Mouse (Mus musculus): Measurements from ENCODE around the gene Olfr828. TPM values are rescaled to one million over a fixed set of nuclear protein-coding genes. Genes with fewer than 3 reads are reported as not detected.
A peak's percentile ranks its signal among the peaks of the same experiment; 100 is the strongest.

Olfr828 gene
- polyA plus RNA-seq (2016; fragmentation: Nextera tagmentation; extraction: Ambion mirVana) = not detected in 2 replicates

DNA sequence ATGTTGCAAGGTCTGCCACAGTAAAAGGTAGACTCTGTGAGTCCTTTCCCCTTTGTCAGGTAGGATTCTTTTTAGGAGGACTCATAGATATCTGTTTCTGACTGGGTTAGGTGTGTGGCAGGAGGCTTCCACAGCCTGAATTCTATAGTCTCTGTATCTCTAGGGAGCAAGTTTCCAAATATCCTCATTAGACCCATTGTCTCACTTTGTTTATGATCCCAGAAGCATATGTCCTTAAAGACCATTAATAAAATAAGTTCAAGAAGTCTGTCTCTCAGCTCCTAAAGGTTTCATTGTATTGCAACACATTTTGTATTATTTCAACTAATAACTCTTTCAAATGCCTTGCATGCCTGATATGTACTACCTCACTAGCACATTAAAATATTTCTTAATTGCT, at the start of gene Olfr828:
Gene Olfr828, minus strand, starts transcription at position 101 of the 400 bp plus-strand sequence.
- H3K4me1 ChIP-seq (replicated peaks) = no peaks in the 10 kb centered on the region
- no peaks in the 10 kb centered on the region for H3K27me3 ChIP-seq (ENCODE audit: insufficient read depth, poor library complexity, severe bottlenecking)
- H3K27ac ChIP-seq = no peak within 1 kb of the TSS
- no peak within 1 kb of the TSS for H3K4me3 ChIP-seq
- DNase-seq (ENCODE audit: low spot score) = no peak
- no peaks in the 10 kb centered on the region for H3K36me3 ChIP-seq
- H3K9me3 ChIP-seq = no peaks in the 10 kb centered on the region

DNA sequence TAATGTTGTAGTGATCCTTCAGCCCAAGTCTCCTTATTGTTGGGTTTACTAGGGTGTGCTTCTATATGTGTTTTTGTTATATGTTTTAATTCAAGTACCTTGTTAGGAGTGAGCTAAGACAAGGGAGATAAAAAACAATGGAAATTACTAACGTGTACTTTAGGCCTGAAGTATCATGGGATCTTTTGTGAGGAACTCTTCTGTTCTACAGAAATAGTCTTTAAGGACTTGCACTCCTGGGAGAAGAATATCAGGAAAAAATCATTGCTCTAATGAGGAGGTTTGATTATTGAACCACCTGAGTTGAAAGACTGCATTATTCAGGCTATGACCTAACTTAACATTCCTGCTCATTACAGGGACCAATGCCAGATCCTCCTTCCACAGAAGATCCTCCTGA, 35.3 kb upstream of the Olfr828 start, which contains the start of gene Olfr829:
Gene Olfr829, plus strand, starts transcription at position 301 of the 400 bp plus-strand sequence.
- Histone ChIP-seq H3K4me3 (no peak within 1 kb of the TSS), H3K36me3 (no peaks in the 10 kb centered on the region), H3K27me3 (ENCODE audit: insufficient read depth, poor library complexity, severe bottlenecking) (no peaks in the 10 kb centered on the region), H3K9me3 (0 out of 2 replicates have a peak, but pooled peaks cover 5% of the 10 kb centered on the region), H3K27ac (no peak within 1 kb of the TSS), H3K4me1 (replicated peaks) (no peaks in the 10 kb centered on the region)
- no peak for DNase-seq (ENCODE audit: low spot score)
- WGBS = 78% methylated on average over 1 of the region's 1 CpGs

GRCm38 (mm10) chr9:18785316-18785715, 34.0 kb downstream of the Olfr828 start:
- Histone ChIP-seq H3K9me3 (no peaks in the 10 kb centered on the region), H3K36me3 (no peaks in the 10 kb centered on the region), H3K4me3 (no peak overlapping the region), H3K4me1 (replicated peaks) (no peaks in the 10 kb centered on the region), H3K27me3 (ENCODE audit: insufficient read depth, poor library complexity, severe bottlenecking) (no peaks in the 10 kb centered on the region), H3K27ac (no peak overlapping the region)
- WGBS = 57% methylated on average over 7 of the region's 7 CpGs
- DNase-seq (ENCODE audit: low spot score) = no peak

- H3K36me3 ChIP-seq = no peaks in the 10 kb centered on the region
- WGBS = 64% methylated on average over 24 of the region's 24 CpGs
- no peaks in the 10 kb centered on the region for H3K27me3 ChIP-seq (ENCODE audit: insufficient read depth, poor library complexity, severe bottlenecking)
- peaks cover 10% of the 10 kb centered on the region for H3K9me3 ChIP-seq
- DNase-seq (ENCODE audit: low spot score) = peak; percentile 16
- H3K4me1 ChIP-seq (replicated peaks) = 0 out of 2 replicates have a peak, but pooled peaks cover 4% of the 10 kb centered on the region
- peak overlapping the region; percentile 50; the same call in 1 of the 2 replicates for H3K27ac ChIP-seq
- H3K4me3 ChIP-seq = peak overlapping the region; percentile 28; the same call in 1 of the 2 replicates
Measured at GRCm38 (mm10) chr9:18779476-18779875, 39.9 kb downstream of the Olfr828 start.

GRCm38 (mm10) chr9:18778981-18779380, 40.3 kb downstream of the Olfr828 start:
- peaks cover 10% of the 10 kb centered on the region for H3K9me3 ChIP-seq
- no peak overlapping the region for H3K4me3 ChIP-seq
- WGBS = 74% methylated on average over 1 of the region's 1 CpGs
- 0 out of 2 replicates have a peak, but pooled peaks cover 4% of the 10 kb centered on the region for H3K4me1 ChIP-seq (replicated peaks)
- no peaks in the 10 kb centered on the region for H3K27me3 ChIP-seq (ENCODE audit: insufficient read depth, poor library complexity, severe bottlenecking)
- H3K36me3 ChIP-seq = no peaks in the 10 kb centered on the region
- no peak overlapping the region for H3K27ac ChIP-seq
- no peak for DNase-seq (ENCODE audit: low spot score)

Other genes with a start within 250 kb of the Olfr828 start
- not detected in 2 replicates for gene Muc16, start 145.0 kb downstream of the Olfr828 start, polyA plus RNA-seq (2016; fragmentation: Nextera tagmentation; extraction: Ambion mirVana)
- not detected in 2 replicates for gene Olfr24, start 55.5 kb downstream of the Olfr828 start, polyA plus RNA-seq (2016; fragmentation: Nextera tagmentation; extraction: Ambion mirVana)
- not detected in 2 replicates for gene Olfr829, start 35.4 kb upstream of the Olfr828 start, polyA plus RNA-seq (2016; fragmentation: Nextera tagmentation; extraction: Ambion mirVana)
- not detected in 2 replicates for gene Olfr830, start 55.2 kb upstream of the Olfr828 start, polyA plus RNA-seq (2016; fragmentation: Nextera tagmentation; extraction: Ambion mirVana)
- not detected in 2 replicates for gene Olfr832, start 117.6 kb upstream of the Olfr828 start, polyA plus RNA-seq (2016; fragmentation: Nextera tagmentation; extraction: Ambion mirVana)
- not detected in 2 replicates for gene Olfr834, start 168.5 kb upstream of the Olfr828 start, polyA plus RNA-seq (2016; fragmentation: Nextera tagmentation; extraction: Ambion mirVana)
- not detected in 2 replicates for gene Olfr835, start 213.2 kb upstream of the Olfr828 start, polyA plus RNA-seq (2016; fragmentation: Nextera tagmentation; extraction: Ambion mirVana)